Mouse (Mus musculus): ENCODE results near the gene Il22ra2. TPM values are rescaled to one million over a fixed set of nuclear protein-coding genes. Genes with fewer than 3 reads are reported as not detected.

Gene Il22ra2
- polyA plus RNA-seq, 1 experiment, result not detected

- Histone ChIP-seq H3K27me3 (ENCODE audit: control insufficient read depth, insufficient read depth, low read length) (no peaks in the 10 kb centered on the region), H3K36me3 (ENCODE audit: control insufficient read depth, insufficient read depth, low read length) (no peaks in the 10 kb centered on the region), H3K27ac (ENCODE audit: control insufficient read depth, insufficient read depth, low read length) (peak overlapping the region; percentile 95), H3K4me3 (ENCODE audit: control insufficient read depth, insufficient read depth, low read length) (no peak overlapping the region), H3K4me1 (replicated peaks; ENCODE audit: control insufficient read depth, insufficient read depth, low read length) (peaks cover 30% of the 10 kb centered on the region)
- no peak for DNase-seq
- WGBS, result 30% methylated on average over 7 of the region's 7 CpGs
- no peak for TF ChIP-seq CTCF (IDR thresholded peaks at IDR 0.05; ENCODE audit: borderline replicate concordance, control insufficient read depth, extremely low read depth, insufficient read depth, low read length, poor library complexity)
- no peak for TF ChIP-seq POLR2A (IDR thresholded peaks at IDR 0.05; ENCODE audit: control insufficient read depth, extremely low read depth, insufficient read depth, low read length, poor library complexity)
Measured at GRCm38 (mm10) chr10:19582806-19583430, 38.9 kb upstream of the Il22ra2 start.

DNA sequence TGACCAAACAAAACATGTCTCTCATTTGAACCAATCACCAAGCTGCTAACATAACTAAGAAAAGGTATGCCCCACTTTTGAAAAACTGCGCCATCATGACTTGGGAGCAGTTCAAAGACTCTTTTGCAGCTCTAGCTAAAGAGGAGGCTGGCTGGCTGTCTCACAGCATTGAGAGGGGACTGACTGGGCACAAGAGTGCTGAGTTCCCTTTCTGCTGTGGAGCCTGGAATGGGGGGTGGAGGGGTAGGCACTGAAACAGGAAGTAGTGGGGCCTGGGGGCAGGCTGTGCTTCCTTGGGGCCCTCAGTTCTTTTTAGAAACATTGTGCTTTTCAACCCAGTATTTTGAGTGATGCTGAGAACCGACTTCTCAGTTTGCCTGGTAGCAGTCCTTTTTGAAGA lies 37.7 kb upstream of the Il22ra2 start:
- Histone ChIP-seq H3K27me3 (ENCODE audit: control insufficient read depth, insufficient read depth, low read length) (no peaks in the 10 kb centered on the region), H3K4me3 (ENCODE audit: control insufficient read depth, insufficient read depth, low read length) (no peak overlapping the region), H3K27ac (ENCODE audit: control insufficient read depth, insufficient read depth, low read length) (peak overlapping the region; percentile 98), H3K4me1 (replicated peaks; ENCODE audit: control insufficient read depth, insufficient read depth, low read length) (peaks cover 27% of the 10 kb centered on the region), H3K36me3 (ENCODE audit: control insufficient read depth, insufficient read depth, low read length) (no peaks in the 10 kb centered on the region)
- no peak for TF ChIP-seq POLR2A (IDR thresholded peaks at IDR 0.05; ENCODE audit: control insufficient read depth, extremely low read depth, insufficient read depth, low read length, poor library complexity)
- TF ChIP-seq CTCF (IDR thresholded peaks at IDR 0.05; ENCODE audit: borderline replicate concordance, control insufficient read depth, extremely low read depth, insufficient read depth, low read length, poor library complexity), result no peak
- WGBS, result 7% methylated on average over 2 of the region's 2 CpGs
- peak; percentile 76 for DNase-seq

DNA sequence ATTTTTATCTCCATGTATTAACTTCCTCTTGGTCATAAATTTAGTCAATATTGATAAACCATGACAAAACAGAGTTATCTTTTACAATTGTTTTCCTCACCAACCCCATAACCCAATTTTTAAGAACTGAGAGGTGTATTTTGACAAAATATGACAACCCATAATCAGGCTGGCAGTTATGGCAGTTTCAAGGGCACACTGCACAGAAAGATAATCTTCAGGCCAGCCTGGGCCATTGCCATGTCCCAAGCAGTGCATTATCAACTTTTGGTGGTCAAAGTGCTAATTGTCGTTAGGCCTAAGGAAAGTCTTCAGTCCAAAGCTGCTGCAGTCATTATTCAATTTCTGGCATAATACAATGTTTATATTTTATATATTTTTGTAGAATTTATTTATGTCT lies 37.0 kb upstream of the Il22ra2 start:
- WGBS, result 94% methylated on average over 1 of the region's 1 CpGs
- TF ChIP-seq CTCF (IDR thresholded peaks at IDR 0.05; ENCODE audit: borderline replicate concordance, control insufficient read depth, extremely low read depth, insufficient read depth, low read length, poor library complexity) (no peak), POLR2A (IDR thresholded peaks at IDR 0.05; ENCODE audit: control insufficient read depth, extremely low read depth, insufficient read depth, low read length, poor library complexity) (no peak)
- H3K36me3 ChIP-seq (ENCODE audit: control insufficient read depth, insufficient read depth, low read length), result no peaks in the 10 kb centered on the region
- H3K27me3 ChIP-seq (ENCODE audit: control insufficient read depth, insufficient read depth, low read length), result no peaks in the 10 kb centered on the region
- no peak for DNase-seq
- peak overlapping the region; percentile 98 for H3K27ac ChIP-seq (ENCODE audit: control insufficient read depth, insufficient read depth, low read length)
- H3K4me3 ChIP-seq (ENCODE audit: control insufficient read depth, insufficient read depth, low read length), result no peak overlapping the region
- H3K4me1 ChIP-seq (replicated peaks; ENCODE audit: control insufficient read depth, insufficient read depth, low read length), result peaks cover 33% of the 10 kb centered on the region

- no peak for DNase-seq
- no peak overlapping the region; the same call in 1 of the 2 replicates for H3K27ac ChIP-seq (ENCODE audit: control insufficient read depth, insufficient read depth, low read length)
- no peaks in the 10 kb centered on the region for H3K27me3 ChIP-seq (ENCODE audit: control insufficient read depth, insufficient read depth, low read length)
- WGBS, result 97% methylated on average over 5 of the region's 5 CpGs
- no peak for TF ChIP-seq CTCF (IDR thresholded peaks at IDR 0.05; ENCODE audit: borderline replicate concordance, control insufficient read depth, extremely low read depth, insufficient read depth, low read length, poor library complexity)
- no peak for TF ChIP-seq POLR2A (IDR thresholded peaks at IDR 0.05; ENCODE audit: control insufficient read depth, extremely low read depth, insufficient read depth, low read length, poor library complexity)
- peaks cover 35% of the 10 kb centered on the region for H3K4me1 ChIP-seq (replicated peaks; ENCODE audit: control insufficient read depth, insufficient read depth, low read length)
- no peaks in the 10 kb centered on the region for H3K36me3 ChIP-seq (ENCODE audit: control insufficient read depth, insufficient read depth, low read length)
- no peak overlapping the region for H3K4me3 ChIP-seq (ENCODE audit: control insufficient read depth, insufficient read depth, low read length)
Measured at GRCm38 (mm10) chr10:19585860-19586259, 35.9 kb upstream of the Il22ra2 start.

DNA sequence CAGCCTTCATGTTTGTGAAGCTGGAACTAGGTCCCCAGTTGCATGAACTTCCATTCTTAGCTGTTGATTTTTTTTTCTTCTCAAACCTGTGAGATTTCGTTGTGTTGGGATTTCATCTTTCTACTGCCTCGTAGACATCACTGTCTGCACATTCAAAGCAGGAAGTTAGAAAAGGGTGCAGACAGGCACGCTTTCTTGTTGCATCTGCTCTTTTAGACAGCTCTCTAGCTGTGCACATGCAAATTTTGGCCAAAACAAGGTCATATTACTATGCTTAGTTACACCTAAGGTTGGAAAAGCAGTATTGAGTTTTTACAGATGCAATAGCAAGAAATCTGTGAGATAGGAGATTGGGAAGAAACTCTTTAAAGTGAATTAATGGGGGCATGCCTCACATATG lies 34.5 kb upstream of the Il22ra2 start:
- TF ChIP-seq POLR2A (IDR thresholded peaks at IDR 0.05; ENCODE audit: control insufficient read depth, extremely low read depth, insufficient read depth, low read length, poor library complexity) (no peak), CTCF (IDR thresholded peaks at IDR 0.05; ENCODE audit: borderline replicate concordance, control insufficient read depth, extremely low read depth, insufficient read depth, low read length, poor library complexity) (no peak)
- Histone ChIP-seq H3K36me3 (ENCODE audit: control insufficient read depth, insufficient read depth, low read length) (no peaks in the 10 kb centered on the region), H3K27ac (ENCODE audit: control insufficient read depth, insufficient read depth, low read length) (peak overlapping the region; percentile 98), H3K4me3 (ENCODE audit: control insufficient read depth, insufficient read depth, low read length) (no peak overlapping the region), H3K4me1 (replicated peaks; ENCODE audit: control insufficient read depth, insufficient read depth, low read length) (peaks cover 33% of the 10 kb centered on the region), H3K27me3 (ENCODE audit: control insufficient read depth, insufficient read depth, low read length) (no peaks in the 10 kb centered on the region)
- 3% methylated on average over 3 of the region's 3 CpGs for WGBS
- DNase-seq, result no peak

GRCm38 (mm10) chr10:19589626-19590025 lies 32.2 kb upstream of the Il22ra2 start:
- Histone ChIP-seq H3K27ac (ENCODE audit: control insufficient read depth, insufficient read depth, low read length) (no peak overlapping the region), H3K36me3 (ENCODE audit: control insufficient read depth, insufficient read depth, low read length) (no peaks in the 10 kb centered on the region; the same call in 1 of the 2 replicates), H3K4me3 (ENCODE audit: control insufficient read depth, insufficient read depth, low read length) (no peak overlapping the region), H3K4me1 (replicated peaks; ENCODE audit: control insufficient read depth, insufficient read depth, low read length) (peaks cover 30% of the 10 kb centered on the region), H3K27me3 (ENCODE audit: control insufficient read depth, insufficient read depth, low read length) (no peaks in the 10 kb centered on the region)
- no peak for TF ChIP-seq POLR2A (IDR thresholded peaks at IDR 0.05; ENCODE audit: control insufficient read depth, extremely low read depth, insufficient read depth, low read length, poor library complexity)
- TF ChIP-seq CTCF (IDR thresholded peaks at IDR 0.05; ENCODE audit: borderline replicate concordance, control insufficient read depth, extremely low read depth, insufficient read depth, low read length, poor library complexity), result no peak
- 96% methylated on average over 12 of the region's 12 CpGs for WGBS
- DNase-seq, result no peak

GRCm38 (mm10) chr10:19591286-19591640 lies 30.5 kb upstream of the Il22ra2 start:
- Histone ChIP-seq H3K4me1 (replicated peaks; ENCODE audit: control insufficient read depth, insufficient read depth, low read length) (peaks cover 26% of the 10 kb centered on the region), H3K36me3 (ENCODE audit: control insufficient read depth, insufficient read depth, low read length) (peaks cover 3% of the 10 kb centered on the region; the same call in 1 of the 2 replicates), H3K27ac (ENCODE audit: control insufficient read depth, insufficient read depth, low read length) (no peak overlapping the region), H3K27me3 (ENCODE audit: control insufficient read depth, insufficient read depth, low read length) (no peaks in the 10 kb centered on the region), H3K4me3 (ENCODE audit: control insufficient read depth, insufficient read depth, low read length) (peak overlapping the region; percentile 38)
- no peak for DNase-seq
- TF ChIP-seq POLR2A (IDR thresholded peaks at IDR 0.05; ENCODE audit: control insufficient read depth, extremely low read depth, insufficient read depth, low read length, poor library complexity) (no peak), CTCF (IDR thresholded peaks at IDR 0.05; ENCODE audit: borderline replicate concordance, control insufficient read depth, extremely low read depth, insufficient read depth, low read length, poor library complexity) (no peak)
- 13% methylated on average over 6 of the region's 6 CpGs for WGBS

Data from thymus, adult 2 months (tissue).